Mouse (Mus musculus) forebrain, embryonic 16.5 days (tissue): ENCODE data around the gene Tmem253. TPM values are rescaled to one million over a fixed set of nuclear protein-coding genes. Genes with fewer than 3 reads are reported as not detected.

ENCODE experiments used
- ATAC-seq: fragments of 200-750 bp; cut with Nextera tagmentation; 2 replicates; pipeline ENCODE4 v1.8.0; 2017; ENCODE audit warnings: mild to moderate bottlenecking, moderate library complexity
- H3K27ac ChIP-seq: fragments of 300-500 bp; sonication (generic); 2 replicates; pipeline ENCODE4 v1.5.1; 2014; ENCODE audit warnings: low read length, control low read depth
- H3K27me3 ChIP-seq: fragments of 300-500 bp; sonication (generic); replicated peaks from 2 replicates; pipeline ENCODE4 v1.6.1; 2014; ENCODE audit warnings: low read length; ENCODE audit not compliant: control insufficient read depth, insufficient read depth
- H3K36me3 ChIP-seq: fragments of 300-500 bp; sonication (generic); 2 replicates; pipeline ENCODE4 v1.6.1; 2014; ENCODE audit not compliant: control insufficient read depth, insufficient read depth
- H3K4me1 ChIP-seq: fragments of 300-500 bp; sonication (generic); replicated peaks from 2 replicates; pipeline ENCODE4 v1.6.1; 2014; ENCODE audit warnings: low read length; ENCODE audit not compliant: control insufficient read depth, insufficient read depth
- H3K4me2 ChIP-seq: fragments of 300-500 bp; sonication (generic); 2 replicates; pipeline ENCODE4 v1.6.1; 2014; ENCODE audit warnings: mild to moderate bottlenecking, low read length, control low read depth
- H3K4me3 ChIP-seq: fragments of 300-500 bp; sonication (generic); replicated peaks from 2 replicates; pipeline ENCODE4 v1.5.1; 2014; ENCODE audit warnings: mild to moderate bottlenecking, low read length, control low read depth
- H3K9ac ChIP-seq: fragments of 300-500 bp; sonication (generic); replicated peaks from 2 replicates; pipeline ENCODE4 v1.6.1; 2014; ENCODE audit warnings: low read depth, low read length, control low read depth
- H3K9me3 ChIP-seq: fragments of 300-500 bp; sonication (generic); 2 replicates; pipeline ENCODE4 v1.6.1; 2016; ENCODE audit warnings: low read length; ENCODE audit not compliant: control insufficient read depth
- WGBS: fragments of 180-500 bp; shearing (Covaris S2); extraction: QIAGEN DNeasy Blood & Tissue Kit; methylation state at CpG from one replicate; pipeline ENCODE4 v1.1.7; 2014; 5-methylcytosine and 5-hydroxymethylcytosine counted together
- polyA plus RNA-seq: library from polyadenylated mRNA; unstranded; fragments of >200 nt; fragmentation: Nextera tagmentation; extraction: Ambion mirVana; gene quantifications from 2 replicates; pipeline ENCODE4 v1.2.1, GENCODE M21; 2015

Tmem253 gene
- polyA plus RNA-seq, result 0.67 and 0.81 TPM in 2 replicates

- Histone ChIP-seq H3K4me2 (peak within 1 kb of the TSS; percentile 73), H3K4me3 (peak within 1 kb of the TSS; percentile 60), H3K27me3 (no peaks in the 10 kb centered on the region), H3K9me3 (no peaks in the 10 kb centered on the region), H3K4me1 (peaks cover 48% of the 10 kb centered on the region), H3K27ac (peak within 1 kb of the TSS; percentile 92), H3K9ac (peak within 1 kb of the TSS; percentile 83), H3K36me3 (no peaks in the 10 kb centered on the region)
- 28% methylated on average over 6 of the region's 6 CpGs for WGBS
- no peak for ATAC-seq
Observed at GRCm38 (mm10) chr14:52015445-52016100, at the start of gene Tmem253. Tmem253 (plus strand) TSS chr14:52015658.

GRCm38 (mm10) chr14:51967400-51967799 is 48.1 kb upstream of the Tmem253 start:
- no peaks in the 10 kb centered on the region for H3K36me3 ChIP-seq
- H3K4me2 ChIP-seq, result no peak overlapping the region
- H3K27me3 ChIP-seq, result no peaks in the 10 kb centered on the region
- H3K4me1 ChIP-seq, result no peaks in the 10 kb centered on the region
- no peaks in the 10 kb centered on the region for H3K9me3 ChIP-seq
- H3K4me3 ChIP-seq, result no peak overlapping the region
- ATAC-seq, result no peak
- H3K9ac ChIP-seq, result no peak overlapping the region
- 62% methylated on average over 3 of the region's 3 CpGs for WGBS
- H3K27ac ChIP-seq, result no peak overlapping the region

- H3K4me2 ChIP-seq, result no peak overlapping the region
- no peak overlapping the region for H3K27ac ChIP-seq
- ATAC-seq, result no peak
- H3K9ac ChIP-seq, result no peak overlapping the region
- H3K36me3 ChIP-seq, result no peaks in the 10 kb centered on the region
- H3K4me3 ChIP-seq, result no peak overlapping the region
- no peaks in the 10 kb centered on the region for H3K9me3 ChIP-seq
- H3K4me1 ChIP-seq, result peaks cover 7% of the 10 kb centered on the region
- H3K27me3 ChIP-seq, result no peaks in the 10 kb centered on the region
- 92% methylated on average over 3 of the region's 3 CpGs for WGBS
Observed at GRCm38 (mm10) chr14:51979252-51979651, 36.2 kb upstream of the Tmem253 start.

- no peak overlapping the region for H3K27ac ChIP-seq
- no peaks in the 10 kb centered on the region for H3K27me3 ChIP-seq
- peaks cover 27% of the 10 kb centered on the region for H3K4me1 ChIP-seq
- no peaks in the 10 kb centered on the region for H3K36me3 ChIP-seq
- H3K4me2 ChIP-seq, result no peak overlapping the region
- H3K9me3 ChIP-seq, result no peaks in the 10 kb centered on the region
- ATAC-seq, result no peak
- H3K9ac ChIP-seq, result no peak overlapping the region
- H3K4me3 ChIP-seq, result no peak overlapping the region
- 59% methylated on average over 4 of the region's 4 CpGs for WGBS
Observed at GRCm38 (mm10) chr14:51983251-51983650, 32.2 kb upstream of the Tmem253 start.

- H3K4me1 ChIP-seq, result peaks cover 27% of the 10 kb centered on the region
- H3K4me3 ChIP-seq, result peak overlapping the region; percentile 62
- no peaks in the 10 kb centered on the region for H3K9me3 ChIP-seq
- no peaks in the 10 kb centered on the region for H3K36me3 ChIP-seq
- peak overlapping the region; percentile 88 for H3K27ac ChIP-seq
- H3K27me3 ChIP-seq, result no peaks in the 10 kb centered on the region
- ATAC-seq, result no peak
- WGBS, result 6% methylated on average over 10 of the region's 10 CpGs
- H3K4me2 ChIP-seq, result peak overlapping the region; percentile 83
- H3K9ac ChIP-seq, result peak overlapping the region; percentile 89
Observed at GRCm38 (mm10) chr14:51983855-51984246, 31.6 kb upstream of the Tmem253 start.

- peak; percentile 87 for ATAC-seq
- Histone ChIP-seq H3K9ac (peak within 1 kb of the TSS; percentile 89), H3K36me3 (no peaks in the 10 kb centered on the region), H3K27ac (peak within 1 kb of the TSS; percentile 88), H3K4me2 (peak within 1 kb of the TSS; percentile 83), H3K27me3 (no peaks in the 10 kb centered on the region), H3K9me3 (no peaks in the 10 kb centered on the region), H3K4me1 (peaks cover 27% of the 10 kb centered on the region), H3K4me3 (peak within 1 kb of the TSS; percentile 62)
- WGBS, result under 1% methylated on average over 72 of the region's 74 CpGs
Observed at GRCm38 (mm10) chr14:51984247-51985231, 30.9 kb upstream of the Tmem253 start, which contains the start of gene Arhgef40. Arhgef40 (plus strand) TSS chr14:51984719.

GRCm38 (mm10) chr14:51985301-51986152 is 29.9 kb upstream of the Tmem253 start:
- WGBS, result under 1% methylated on average over 27 of the region's 27 CpGs
- H3K27me3 ChIP-seq, result no peaks in the 10 kb centered on the region
- H3K4me1 ChIP-seq, result peaks cover 27% of the 10 kb centered on the region
- peak overlapping the region; percentile 62 for H3K4me3 ChIP-seq
- peak overlapping the region; percentile 88 for H3K27ac ChIP-seq
- no peaks in the 10 kb centered on the region for H3K9me3 ChIP-seq
- peak; percentile 60 for ATAC-seq
- H3K4me2 ChIP-seq, result peak overlapping the region; percentile 83
- H3K9ac ChIP-seq, result peak overlapping the region; percentile 89
- no peaks in the 10 kb centered on the region for H3K36me3 ChIP-seq

- H3K36me3 ChIP-seq, result 0 out of 2 replicates have a peak, but pooled peaks cover 2% of the 10 kb centered on the region
- H3K4me2 ChIP-seq, result peak overlapping the region; percentile 83
- peak overlapping the region; percentile 89 for H3K9ac ChIP-seq
- no peaks in the 10 kb centered on the region for H3K27me3 ChIP-seq
- H3K27ac ChIP-seq, result peak overlapping the region; percentile 88
- H3K4me3 ChIP-seq, result peak overlapping the region; percentile 62
- H3K9me3 ChIP-seq, result no peaks in the 10 kb centered on the region
- WGBS, result 3% methylated on average over 7 of the region's 7 CpGs
- peaks cover 27% of the 10 kb centered on the region for H3K4me1 ChIP-seq
- ATAC-seq, result no peak
Observed at GRCm38 (mm10) chr14:51986153-51986505, 29.3 kb upstream of the Tmem253 start.
